Mouse (Mus musculus) lung, adult 2 months (tissue): ENCODE measurements around the gene Camta1.

ENCODE experiments used
- CTCF ChIP-seq: fragments of 200-500 bp; IDR thresholded peaks from 2 replicates; pipeline ENCODE4 v1.5.1; 2011; ENCODE audit warnings: mild to moderate bottlenecking, low read length, control low read depth; ENCODE audit not compliant: insufficient read depth
- POLR2A ChIP-seq: fragments of 200-500 bp; IDR thresholded peaks from 2 replicates; pipeline ENCODE4 v1.6.1; 2011; ENCODE audit warnings: low read depth, mild to moderate bottlenecking, control low read depth, low read length, borderline replicate concordance; ENCODE audit errors: extremely low read depth

DNA sequence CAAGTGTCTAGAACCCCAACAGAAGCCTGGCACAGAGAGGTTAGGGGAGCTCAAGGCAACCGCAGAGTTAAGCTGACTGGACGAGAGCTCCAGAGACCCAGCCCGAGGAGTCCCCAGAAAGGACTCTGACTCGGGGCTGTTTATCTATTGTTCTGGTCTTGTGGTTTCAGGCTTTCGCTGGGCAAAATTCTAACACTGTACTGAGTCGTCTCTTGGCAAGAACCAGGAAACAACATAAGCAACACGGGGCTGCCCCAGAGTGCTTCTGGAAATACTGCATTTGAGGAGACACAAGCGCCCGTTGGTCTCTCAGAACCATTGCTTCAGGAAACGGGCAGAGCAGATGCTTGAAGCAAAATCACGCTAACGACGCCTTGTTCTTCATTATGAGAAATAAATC is 860.3 kb downstream of the Camta1 start:
- TF ChIP-seq POLR2A, result no peak
- TF ChIP-seq CTCF, result no peak
